Mouse (Mus musculus) lung, embryonic 14.5 days (tissue): ENCODE results near the gene Atg16l2. TPM values are rescaled to one million over a fixed set of nuclear protein-coding genes. Genes with fewer than 3 reads are reported as not detected.

Experiments used
- ATAC-seq: fragments of 200-750 bp; cut with Nextera tagmentation; 2 replicates; pipeline ENCODE4 v1.8.0; 2017; ENCODE audit warnings: mild to moderate bottlenecking, moderate TSS enrichment, moderate library complexity; ENCODE audit not compliant: insufficient read depth
- DNase-seq: peaks from one replicate; pipeline ENCODE4 v3.0.0-alpha.2; 2015
- H3K27ac ChIP-seq: fragments of 300-500 bp; sonication (generic); 2 replicates; pipeline ENCODE4 v1.5.1; 2014; ENCODE audit warnings: low read depth, mild to moderate bottlenecking, moderate library complexity
- H3K27me3 ChIP-seq: fragments of 300-500 bp; sonication (generic); 2 replicates; pipeline ENCODE4 v1.6.1; 2014; ENCODE audit warnings: low read length, control low read depth; ENCODE audit not compliant: insufficient read depth
- H3K36me3 ChIP-seq: fragments of 300-500 bp; sonication (generic); 2 replicates; pipeline ENCODE4 v1.6.1; 2014; ENCODE audit warnings: control low read depth; ENCODE audit not compliant: insufficient read depth
- H3K4me1 ChIP-seq: fragments of 300-500 bp; sonication (generic); 2 replicates; pipeline ENCODE4 v1.6.1; 2014; ENCODE audit warnings: antibody characterized with exemption, control low read depth; ENCODE audit not compliant: insufficient read depth
- H3K4me2 ChIP-seq: fragments of 300-500 bp; sonication (generic); 2 replicates; pipeline ENCODE4 v1.6.1; 2014; ENCODE audit warnings: mild to moderate bottlenecking
- H3K4me3 ChIP-seq: fragments of 300-500 bp; sonication (generic); 2 replicates; pipeline ENCODE4 v1.5.1; 2014; ENCODE audit warnings: low read depth, low read length
- H3K9ac ChIP-seq: fragments of 300-500 bp; sonication (generic); 2 replicates; pipeline ENCODE4 v1.6.1; 2014
- H3K9me3 ChIP-seq: fragments of 300-500 bp; sonication (generic); 2 replicates; pipeline ENCODE4 v1.6.1; 2016; ENCODE audit warnings: low read depth, low read length, control low read depth
- CTCF ChIP-seq: IDR thresholded peaks from 2 replicates; pipeline ENCODE4 v1.5.1; 2016; ENCODE audit warnings: antibody characterized with exemption, low read depth
- WGBS: fragments of 180-500 bp; shearing (Covaris S2); extraction: QIAGEN DNeasy Blood & Tissue Kit; methylation state at CpG from one replicate; pipeline ENCODE4 v1.1.7; 2014; 5-methylcytosine and 5-hydroxymethylcytosine counted together
- polyA plus RNA-seq: library from polyadenylated mRNA; unstranded; fragments of >200 nt; fragmentation: Nextera tagmentation; extraction: Ambion mirVana; gene quantifications from 2 replicates; pipeline ENCODE4 v1.2.1, GENCODE M21; 2014

The Atg16l2 gene
- polyA plus RNA-seq, 1 experiment from 2014 or later = 13.2 TPM

GRCm38 (mm10) chr7:101292696-101293095 is 9.4 kb downstream of the Atg16l2 start:
- ATAC-seq = no peak
- Histone ChIP-seq H3K36me3 (peaks cover 35% of the 10 kb centered on the region), H3K9ac (no peak overlapping the region), H3K27ac (no peak overlapping the region), H3K9me3 (no peaks in the 10 kb centered on the region), H3K4me3 (no peak overlapping the region), H3K4me2 (no peak overlapping the region), H3K4me1 (no peaks in the 10 kb centered on the region), H3K27me3 (0 out of 2 replicates have a peak, but pooled peaks cover 7% of the 10 kb centered on the region)
- TF ChIP-seq CTCF = no peak
- DNase-seq = no peak
- WGBS = 91% methylated on average over 1 of the region's 1 CpGs

GRCm38 (mm10) chr7:101292086-101292485 is 10.0 kb downstream of the Atg16l2 start:
- ATAC-seq (no peak), DNase-seq (no peak)

GRCm38 (mm10) chr7:101291641-101292040 is 10.4 kb downstream of the Atg16l2 start:
- DNase-seq (no peak), ATAC-seq (no peak)
- Histone ChIP-seq H3K4me2 (no peak overlapping the region), H3K4me3 (no peak overlapping the region), H3K27me3 (no peaks in the 10 kb centered on the region), H3K9me3 (no peaks in the 10 kb centered on the region), H3K4me1 (no peaks in the 10 kb centered on the region), H3K36me3 (peaks cover 39% of the 10 kb centered on the region), H3K27ac (no peak overlapping the region), H3K9ac (no peak overlapping the region)
- WGBS = 87% methylated on average over 8 of the region's 8 CpGs
- TF ChIP-seq CTCF = no peak

More at GRCm38 (mm10) chr7:101292086-101292485, 10.0 kb downstream of the Atg16l2 start:
- Histone ChIP-seq H3K4me2 (no peak overlapping the region), H3K9me3 (no peaks in the 10 kb centered on the region), H3K9ac (no peak overlapping the region), H3K36me3 (peaks cover 35% of the 10 kb centered on the region), H3K27ac (no peak overlapping the region), H3K4me3 (no peak overlapping the region), H3K4me1 (no peaks in the 10 kb centered on the region), H3K27me3 (0 out of 2 replicates have a peak, but pooled peaks cover under 1% of the 10 kb centered on the region)
- TF ChIP-seq CTCF = no peak
- 65% methylated on average over 4 of the region's 4 CpGs for WGBS

- ATAC-seq (no peak), DNase-seq (no peak)
- no peak overlapping the region for H3K27ac ChIP-seq
- TF ChIP-seq CTCF = no peak
- H3K4me3 ChIP-seq = no peak overlapping the region
- no peak overlapping the region for H3K4me2 ChIP-seq
- no peaks in the 10 kb centered on the region for H3K27me3 ChIP-seq
- no peaks in the 10 kb centered on the region for H3K9me3 ChIP-seq
- no peak overlapping the region for H3K9ac ChIP-seq
- no peaks in the 10 kb centered on the region for H3K4me1 ChIP-seq
- H3K36me3 ChIP-seq = peaks cover 43% of the 10 kb centered on the region
- WGBS = 79% methylated on average over 5 of the region's 5 CpGs
These were observed 10.8 kb downstream of the Atg16l2 start for GRCm38 (mm10) chr7:101291211-101291610.

- DNase-seq = no peak
- Histone ChIP-seq H3K4me2 (no peak overlapping the region), H3K4me3 (no peak overlapping the region), H3K4me1 (no peaks in the 10 kb centered on the region), H3K27me3 (no peaks in the 10 kb centered on the region), H3K36me3 (peaks cover 50% of the 10 kb centered on the region), H3K27ac (no peak overlapping the region), H3K9me3 (no peaks in the 10 kb centered on the region), H3K9ac (no peak overlapping the region)
- 87% methylated on average over 10 of the region's 10 CpGs for WGBS
- no peak for ATAC-seq
- no peak for TF ChIP-seq CTCF
These were observed 11.7 kb downstream of the Atg16l2 start for GRCm38 (mm10) chr7:101290401-101290800.

GRCm38 (mm10) chr7:101288436-101288835 is 13.6 kb downstream of the Atg16l2 start:
- Histone ChIP-seq H3K9me3 (no peaks in the 10 kb centered on the region), H3K4me2 (no peak overlapping the region), H3K27me3 (no peaks in the 10 kb centered on the region), H3K4me1 (no peaks in the 10 kb centered on the region), H3K9ac (no peak overlapping the region), H3K4me3 (no peak overlapping the region), H3K36me3 (peaks cover 59% of the 10 kb centered on the region), H3K27ac (no peak overlapping the region)
- WGBS = 28% methylated on average over 4 of the region's 4 CpGs
- peak; percentile 83 for TF ChIP-seq CTCF
- ATAC-seq (no peak), DNase-seq (peak; percentile 85)

- peaks cover 59% of the 10 kb centered on the region for H3K36me3 ChIP-seq
- no peak overlapping the region for H3K27ac ChIP-seq
- no peak overlapping the region for H3K9ac ChIP-seq
- WGBS = 78% methylated on average over 2 of the region's 2 CpGs
- H3K9me3 ChIP-seq = no peaks in the 10 kb centered on the region
- H3K4me3 ChIP-seq = no peak overlapping the region
- no peaks in the 10 kb centered on the region for H3K4me1 ChIP-seq
- no peaks in the 10 kb centered on the region for H3K27me3 ChIP-seq
- H3K4me2 ChIP-seq = no peak overlapping the region
- no peak for TF ChIP-seq CTCF
- DNase-seq (no peak), ATAC-seq (no peak)
These were observed 14.2 kb downstream of the Atg16l2 start for GRCm38 (mm10) chr7:101287820-101288219.

GRCm38 (mm10) chr7:101286891-101287290 is 15.2 kb downstream of the Atg16l2 start:
- H3K27me3 ChIP-seq = no peaks in the 10 kb centered on the region
- H3K4me3 ChIP-seq = no peak overlapping the region
- 78% methylated on average over 4 of the region's 4 CpGs for WGBS
- peaks cover 62% of the 10 kb centered on the region for H3K36me3 ChIP-seq
- H3K4me1 ChIP-seq = no peaks in the 10 kb centered on the region
- no peak overlapping the region for H3K4me2 ChIP-seq
- H3K9me3 ChIP-seq = no peaks in the 10 kb centered on the region
- H3K9ac ChIP-seq = no peak overlapping the region
- TF ChIP-seq CTCF = no peak
- no peak overlapping the region for H3K27ac ChIP-seq
- DNase-seq = no peak
- ATAC-seq = no peak
